Mouse (Mus musculus): ENCODE measurements around the gene Ano2.

Ano2 gene

GRCm38 (mm10) chr6:125690057-125690703, at the start of gene Ano2:
Gene Ano2, plus strand, starts transcription at chr6:125690419.
- DNase-seq (ENCODE audit: low spot score in 2 of 2): no peak

GRCm38 (mm10) chr6:125640486-125640885, 49.7 kb upstream of the Ano2 start:
- no peak for DNase-seq (ENCODE audit: low spot score in 2 of 2)

GRCm38 (mm10) chr6:125641146-125641545, 49.1 kb upstream of the Ano2 start:
- no peak for DNase-seq (ENCODE audit: low spot score in 2 of 2)

GRCm38 (mm10) chr6:125648964-125649363, 41.3 kb upstream of the Ano2 start:
- DNase-seq (ENCODE audit: low spot score in 2 of 2): no peak

GRCm38 (mm10) chr6:125651335-125651734, 38.9 kb upstream of the Ano2 start:
- no peak for DNase-seq (ENCODE audit: low spot score in 2 of 2)

- no peak for DNase-seq (ENCODE audit: low spot score in 2 of 2)
These were observed 36.8 kb upstream of the Ano2 start for GRCm38 (mm10) chr6:125653416-125653815.

- no peak for DNase-seq (ENCODE audit: low spot score in 2 of 2)
These were observed 33.3 kb upstream of the Ano2 start for GRCm38 (mm10) chr6:125656921-125657320.

GRCm38 (mm10) chr6:125657966-125658365, 32.3 kb upstream of the Ano2 start:
- DNase-seq (ENCODE audit: low spot score in 2 of 2): no peak

- peak; percentile 37 to 81 for DNase-seq (ENCODE audit: low spot score in 2 of 2)
These were observed 28.9 kb upstream of the Ano2 start for GRCm38 (mm10) chr6:125661106-125661877.

GRCm38 (mm10) chr6:125663906-125664305, 26.3 kb upstream of the Ano2 start:
- DNase-seq (ENCODE audit: low spot score in 2 of 2): no peak

- DNase-seq (ENCODE audit: low spot score in 2 of 2): no peak
These were observed 18.4 kb upstream of the Ano2 start for GRCm38 (mm10) chr6:125671835-125672234.

GRCm38 (mm10) chr6:125678492-125678891, 11.7 kb upstream of the Ano2 start:
- DNase-seq (ENCODE audit: low spot score in 2 of 2): no peak

GRCm38 (mm10) chr6:125680613-125681012, 9.6 kb upstream of the Ano2 start:
- DNase-seq (ENCODE audit: low spot score in 2 of 2): no peak

GRCm38 (mm10) chr6:125685420-125685819, 4.8 kb upstream of the Ano2 start:
- no peak for DNase-seq (ENCODE audit: low spot score in 2 of 2)

- no peak for DNase-seq (ENCODE audit: low spot score in 2 of 2)
These were observed 2.2 kb upstream of the Ano2 start for GRCm38 (mm10) chr6:125687986-125688385.

- DNase-seq (ENCODE audit: low spot score in 2 of 2): no peak
These were observed 10.9 kb downstream of the Ano2 start for GRCm38 (mm10) chr6:125701146-125701545.

GRCm38 (mm10) chr6:125711261-125711660, 21.0 kb downstream of the Ano2 start:
- no peak for DNase-seq (ENCODE audit: low spot score in 2 of 2)

GRCm38 (mm10) chr6:125726408-125726807, 36.2 kb downstream of the Ano2 start:
- no peak for DNase-seq (ENCODE audit: low spot score in 2 of 2)

GRCm38 (mm10) chr6:125727484-125727911, 37.3 kb downstream of the Ano2 start:
- no peak for DNase-seq (ENCODE audit: low spot score in 2 of 2)

GRCm38 (mm10) chr6:125729471-125729870, 39.3 kb downstream of the Ano2 start:
- no peak for DNase-seq (ENCODE audit: low spot score in 2 of 2)

GRCm38 (mm10) chr6:125729986-125730535, 39.8 kb downstream of the Ano2 start:
- no peak for DNase-seq (ENCODE audit: low spot score in 2 of 2)

GRCm38 (mm10) chr6:125737511-125738285, 47.5 kb downstream of the Ano2 start:
- DNase-seq (ENCODE audit: low spot score in 2 of 2): no peak
